Mouse (Mus musculus) MEL (cell line): ENCODE measurements at regions not wholly inside any gene's neighbourhood (a gene's known extent, or its start where the extent isn't known, plus 50 kb on each side); places are given as distances from the start of the nearest gene placed in this dataset.

Experiments used
- DNase-seq: peaks from one replicate; pipeline ENCODE4 v3.0.0; 2011; ENCODE audit warnings: low read depth, low spot score
- H3K27ac ChIP-seq: 2 replicates; pipeline ENCODE4 v1.5.1; 2012; ENCODE audit warnings: low read depth, mild to moderate bottlenecking, control low read depth, low read length, moderate library complexity; ENCODE audit not compliant: control insufficient read depth
- H3K27me3 ChIP-seq, 2 experiments: fragments of 150-350 bp in 1 of 2; sonication (generic) in 1 of 2; 2 replicates each; pipeline ENCODE4 v1.6.1; 2012; ENCODE audit warnings: low read length in 2 of 2, mild to moderate bottlenecking in 2 of 2, improper control_type of control experiment in 1 of 2, moderate library complexity in 1 of 2; ENCODE audit not compliant: insufficient read depth in 2 of 2, control insufficient read depth in 1 of 2
- H3K36me3 ChIP-seq, 2 experiments: 2 replicates each; pipeline ENCODE4 v1.6.1; 2012 to 2014; ENCODE audit warnings: low read length in 2 of 2, improper control_type of control experiment in 1 of 2, inconsistent platforms in 1 of 2, mild to moderate bottlenecking in 1 of 2; ENCODE audit not compliant: insufficient read depth in 2 of 2, control insufficient read depth in 1 of 2
- H3K4me1 ChIP-seq, 2 experiments: fragments of 150-350 bp in 1 of 2; sonication (generic) in 1 of 2; 2 replicates each; pipeline ENCODE4 v1.6.1; 2012; ENCODE audit warnings: low read length in 2 of 2, improper control_type of control experiment in 1 of 2, mild to moderate bottlenecking in 1 of 2; ENCODE audit not compliant: insufficient read depth in 2 of 2, control insufficient read depth in 1 of 2
- H3K4me3 ChIP-seq, 2 experiments: fragments of 150-350 bp in 1 of 2; sonication (generic) in 1 of 2; 2 replicates each; pipeline ENCODE4 v1.5.1; 2012; ENCODE audit warnings: low read depth in 2 of 2, low read length in 2 of 2, mild to moderate bottlenecking in 2 of 2, moderate library complexity in 2 of 2, control low read depth in 1 of 2, improper control_type of control experiment in 1 of 2; ENCODE audit not compliant: control insufficient read depth in 1 of 2, insufficient read depth in 1 of 2
- H3K79me2 ChIP-seq: 2 replicates; pipeline ENCODE4 v1.6.1; 2012; ENCODE audit warnings: mild to moderate bottlenecking, low read length, moderate library complexity; ENCODE audit not compliant: control insufficient read depth, poor library complexity, insufficient read depth
- H3K9ac ChIP-seq: 2 replicates; pipeline ENCODE4 v1.6.1; 2012; ENCODE audit warnings: low read depth, mild to moderate bottlenecking, control low read depth, low read length, moderate library complexity; ENCODE audit not compliant: control insufficient read depth, poor library complexity, severe bottlenecking
- H3K9me3 ChIP-seq: fragments of 150-350 bp; sonication (generic); replicated peaks from 2 replicates; pipeline ENCODE4 v1.6.1; 2012; ENCODE audit warnings: mild to moderate bottlenecking, low read length, improper control_type of control experiment, moderate library complexity; ENCODE audit not compliant: insufficient read depth
- CHD1 ChIP-seq: IDR thresholded peaks from 2 replicates; pipeline ENCODE4 v1.6.1; 2012; ENCODE audit warnings: low read depth, mild to moderate bottlenecking, inconsistent platforms, low read length, improper control_type of control experiment
- E2F4 ChIP-seq: IDR thresholded peaks from 2 replicates; pipeline ENCODE4 v1.6.1; 2011; ENCODE audit warnings: low read depth, low read length, improper control_type of control experiment, borderline replicate concordance
- ELF1 ChIP-seq: IDR thresholded peaks from 2 replicates; pipeline ENCODE4 v1.6.1; 2014; ENCODE audit warnings: low read depth, mild to moderate bottlenecking, inconsistent platforms, low read length, improper control_type of control experiment, moderate library complexity
- HCFC1 ChIP-seq: IDR thresholded peaks from 2 replicates; pipeline ENCODE4 v1.6.1; 2012; ENCODE audit warnings: low read depth, mild to moderate bottlenecking, inconsistent platforms, low read length, improper control_type of control experiment, moderate library complexity
- JUND ChIP-seq: IDR thresholded peaks from 2 replicates; pipeline ENCODE4 v1.6.1; 2011; ENCODE audit warnings: low read depth, mild to moderate bottlenecking, improper control_type of control experiment, low read length
- KAT2A ChIP-seq: conservative IDR thresholded peaks from 2 replicates; pipeline ENCODE4 v1.6.1; 2012; ENCODE audit warnings: low read depth, low read length, improper control_type of control experiment, inconsistent platforms
- MAZ ChIP-seq: IDR thresholded peaks from 2 replicates; pipeline ENCODE4 v1.6.1; 2012; ENCODE audit warnings: low read depth, mild to moderate bottlenecking, inconsistent platforms, low read length, improper control_type of control experiment
- MXI1 ChIP-seq: IDR thresholded peaks from 2 replicates; pipeline ENCODE4 v1.6.1; 2011; ENCODE audit warnings: mild to moderate bottlenecking, low read depth, low read length, improper control_type of control experiment
- NELFE ChIP-seq: IDR thresholded peaks from 2 replicates; pipeline ENCODE4 v1.6.1; 2011; ENCODE audit warnings: low read depth, low read length, improper control_type of control experiment
- NRF1 ChIP-seq: IDR thresholded peaks from 2 replicates; pipeline ENCODE4 v1.6.1; 2014; ENCODE audit warnings: low read depth, mild to moderate bottlenecking, inconsistent platforms, low read length, improper control_type of control experiment, moderate library complexity; ENCODE audit not compliant: poor library complexity, insufficient read depth, severe bottlenecking
- POLR2AphosphoS5 ChIP-seq: IDR thresholded peaks from 2 replicates; pipeline ENCODE4 v1.6.1; 2012; ENCODE audit warnings: low read depth, borderline replicate concordance, mild to moderate bottlenecking, inconsistent platforms, low read length, moderate library complexity, mixed read lengths
- RAD21 ChIP-seq: IDR thresholded peaks from 2 replicates; pipeline ENCODE4 v1.6.1; 2011; ENCODE audit warnings: mild to moderate bottlenecking, low read depth, low read length, improper control_type of control experiment
- SIN3A ChIP-seq: IDR thresholded peaks from 2 replicates; pipeline ENCODE4 v1.6.1; 2012; ENCODE audit warnings: low read length, improper control_type of control experiment, inconsistent platforms
- TAL1 ChIP-seq: IDR thresholded peaks from 2 replicates; pipeline ENCODE4 v1.6.1; 2012; ENCODE audit warnings: mild to moderate bottlenecking, inconsistent platforms, low read length, moderate library complexity, mixed read lengths
- TCF12 ChIP-seq: IDR thresholded peaks from 2 replicates; pipeline ENCODE4 v1.6.1; 2014; ENCODE audit warnings: low read depth, mild to moderate bottlenecking, inconsistent platforms, low read length, improper control_type of control experiment, moderate library complexity
- ZNF384 ChIP-seq: IDR thresholded peaks from 2 replicates; pipeline ENCODE4 v1.6.1; 2012; ENCODE audit warnings: low read depth, mild to moderate bottlenecking, inconsistent platforms, low read length, improper control_type of control experiment

GRCm38 (mm10) chr13:99052076-99052475 lies 67.7 kb upstream of the 1700024P04Rik start:
- no peak overlapping the region for H3K27ac ChIP-seq
- H3K79me2 ChIP-seq = no peaks in the 10 kb centered on the region
- DNase-seq = no peak
- no peak overlapping the region for H3K4me3 ChIP-seq
- TF ChIP-seq E2F4 (no peak), ZNF384 (no peak), MXI1 (no peak), HCFC1 (no peak), SIN3A (no peak), MAZ (no peak), CHD1 (no peak), JUND (no peak), TCF12 (no peak)
- no peaks in the 10 kb centered on the region for H3K4me1 ChIP-seq
- no peak overlapping the region for H3K9ac ChIP-seq
- H3K27me3 ChIP-seq = no peaks in the 10 kb centered on the region
- no peaks in the 10 kb centered on the region for H3K36me3 ChIP-seq
- H3K9me3 ChIP-seq = no peaks in the 10 kb centered on the region

- H3K9ac ChIP-seq = no peak overlapping the region
- H3K27me3 ChIP-seq = no peaks in the 10 kb centered on the region
- H3K27ac ChIP-seq = no peak overlapping the region
- DNase-seq = no peak
- no peaks in the 10 kb centered on the region for H3K4me1 ChIP-seq
- TF ChIP-seq TCF12 = no peak
- TF ChIP-seq POLR2AphosphoS5 = no peak
- no peak for TF ChIP-seq NRF1
- no peak for TF ChIP-seq HCFC1
- TF ChIP-seq NELFE = no peak
- TF ChIP-seq RAD21 = no peak
- TF ChIP-seq MXI1 = no peak
- no peak for TF ChIP-seq JUND
- TF ChIP-seq ELF1 = no peak
- TF ChIP-seq KAT2A = no peak
- no peak for TF ChIP-seq ZNF384
- no peak overlapping the region for H3K4me3 ChIP-seq
- no peaks in the 10 kb centered on the region for H3K79me2 ChIP-seq
- no peaks in the 10 kb centered on the region for H3K36me3 ChIP-seq
- no peaks in the 10 kb centered on the region for H3K9me3 ChIP-seq
These were observed 65.3 kb upstream of the 1700024P04Rik start for GRCm38 (mm10) chr13:99049699-99050098.

GRCm38 (mm10) chr13:99048651-99049100 lies 64.3 kb upstream of the 1700024P04Rik start:
- H3K4me3 ChIP-seq = no peak overlapping the region
- H3K36me3 ChIP-seq = no peaks in the 10 kb centered on the region
- no peaks in the 10 kb centered on the region for H3K4me1 ChIP-seq
- no peaks in the 10 kb centered on the region for H3K27me3 ChIP-seq
- no peaks in the 10 kb centered on the region for H3K9me3 ChIP-seq
- no peak overlapping the region for H3K9ac ChIP-seq
- no peak for TF ChIP-seq TAL1
- H3K27ac ChIP-seq = no peak overlapping the region
- H3K79me2 ChIP-seq = no peaks in the 10 kb centered on the region
- DNase-seq = no peak
